Mouse (Mus musculus) frontal cortex, postnatal 36 days (tissue): Measurements from ENCODE around the gene Npas2.

Experiments
- DNase-seq, 2 experiments: peaks; one replicate each; pipeline ENCODE4 v3.0.0; 2022; ENCODE audit warnings: low spot score in 2 of 2

Npas2 gene

DNA sequence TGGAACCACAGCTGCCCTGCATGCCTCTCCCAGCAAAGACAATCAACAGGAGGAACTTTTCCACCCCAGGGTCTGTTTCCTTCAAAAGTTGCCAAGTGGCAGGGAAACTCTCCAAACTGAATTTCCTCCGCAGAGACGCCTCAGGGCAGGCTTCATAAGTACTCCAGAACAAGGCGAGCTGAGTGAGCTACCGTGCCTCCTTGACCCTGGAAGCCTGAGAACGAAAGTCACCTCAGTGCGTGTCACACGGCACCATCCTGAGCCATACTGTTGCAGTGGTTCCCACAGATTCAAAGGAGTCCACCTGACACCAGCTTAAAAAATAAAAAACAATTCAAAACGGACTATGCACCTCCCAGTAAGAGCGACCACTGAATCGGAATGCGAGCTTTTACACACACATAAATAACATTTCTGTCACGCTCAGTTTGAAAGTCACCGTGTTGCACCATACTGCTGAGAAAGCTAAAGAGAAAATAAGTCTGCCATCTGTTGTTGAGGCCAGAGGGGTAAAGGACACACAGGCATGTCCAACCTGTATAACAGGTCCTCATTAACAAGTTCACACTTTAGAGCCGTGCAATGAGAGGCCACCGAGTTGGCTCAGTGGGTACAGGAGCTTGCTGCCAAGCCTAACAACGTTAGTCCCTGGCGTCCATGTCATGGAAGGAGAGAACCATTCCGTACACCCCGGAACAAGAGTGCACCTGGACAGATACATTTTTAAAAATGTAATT, 216.7 kb downstream of the Npas2 start:
- DNase-seq, result no peak
